Mouse (Mus musculus) fat pad, adult 2 months (tissue): ENCODE measurements around the gene Slc37a4.
"Not testable (repeated sequence)": the region's sequence is repeated elsewhere in the genome, so short reads cannot be mapped to it uniquely, and the experiment has no call there.

ENCODE experiments used
- DNase-seq: peaks from one replicate; pipeline ENCODE4 v3.0.0-alpha.2; 2011; ENCODE audit warnings: low read depth, low spot score; ENCODE audit errors: extremely low read depth

The Slc37a4 gene

DNA sequence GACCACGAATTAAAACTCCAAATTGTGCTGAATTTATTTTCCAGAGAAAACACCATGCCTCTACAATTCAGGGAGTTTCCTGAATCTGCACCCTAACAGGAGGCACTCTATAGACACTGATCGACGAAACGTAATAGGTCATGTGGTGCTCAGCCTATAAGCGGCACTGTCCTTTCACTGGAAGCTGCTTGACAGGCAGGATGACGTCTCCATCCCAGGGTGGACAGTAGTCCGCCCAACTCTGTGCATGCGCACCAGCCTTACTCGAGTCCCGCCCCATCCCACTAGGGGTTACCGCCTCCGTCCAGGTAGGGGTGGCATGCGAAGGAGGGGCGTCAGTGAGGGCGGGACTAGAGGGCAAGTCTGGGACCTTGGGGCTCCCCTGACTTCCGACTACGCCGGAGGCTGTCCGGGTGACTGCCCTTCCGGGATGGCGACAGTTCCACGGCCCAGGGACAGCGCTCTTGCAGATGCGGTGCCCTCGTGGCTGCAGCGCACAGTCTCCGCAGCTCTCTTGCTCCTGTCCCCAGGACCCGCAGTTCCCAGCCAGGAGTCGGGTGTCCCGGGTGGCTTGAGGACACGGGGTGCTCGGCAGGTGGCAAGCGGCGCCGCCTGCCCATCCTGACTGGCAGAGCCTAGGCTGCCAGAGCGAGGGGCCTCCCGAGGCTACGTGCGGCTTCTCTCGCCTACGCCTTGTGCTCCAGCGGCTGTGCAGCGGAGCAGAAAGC lies at the start of gene Slc37a4:
Gene Slc37a4 (plus strand): TSS at position 169 of the 728 bp plus-strand sequence.
- peak; percentile 86 for DNase-seq

DNA sequence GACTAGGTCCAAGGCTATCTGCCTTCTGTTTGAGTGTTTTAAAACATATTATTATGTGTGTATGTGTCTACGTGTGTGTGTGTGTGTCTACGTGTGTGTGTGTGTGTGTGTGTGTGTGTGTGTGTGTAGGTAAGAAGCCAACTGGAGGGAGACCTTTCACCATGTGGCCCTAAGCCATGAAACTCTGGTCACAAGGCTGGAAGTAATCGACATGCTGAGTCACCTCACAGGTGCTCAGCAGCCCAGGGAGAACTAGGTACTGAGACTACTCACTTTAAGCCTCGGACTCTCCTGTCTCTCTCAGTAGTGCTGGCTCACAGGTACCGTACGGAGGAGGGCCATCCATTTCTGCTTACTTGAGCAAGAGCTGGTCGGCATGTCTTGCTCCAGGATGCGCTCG lies 49.5 kb upstream of the Slc37a4 start:
- DNase-seq, result peak; percentile 37

DNA sequence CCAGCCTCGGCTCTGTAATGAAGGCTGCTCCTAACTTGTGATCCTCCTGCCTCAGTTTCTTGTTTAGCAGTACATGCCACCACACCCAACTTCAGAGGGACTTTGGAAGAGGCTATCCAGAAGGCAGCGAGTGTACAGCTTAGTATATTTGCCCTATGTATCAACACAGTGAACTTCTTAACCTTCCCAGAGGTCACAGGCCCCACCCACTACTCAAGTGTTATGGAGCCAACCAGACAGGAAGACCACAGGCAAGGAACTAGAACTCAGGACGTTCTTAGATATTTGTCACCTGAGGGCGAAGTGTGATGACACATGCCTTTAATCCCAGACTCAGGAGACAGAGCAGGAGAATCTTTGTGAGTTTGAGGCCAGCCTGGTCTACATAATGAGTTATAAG lies 49.0 kb upstream of the Slc37a4 start:
- no peak for DNase-seq

DNA sequence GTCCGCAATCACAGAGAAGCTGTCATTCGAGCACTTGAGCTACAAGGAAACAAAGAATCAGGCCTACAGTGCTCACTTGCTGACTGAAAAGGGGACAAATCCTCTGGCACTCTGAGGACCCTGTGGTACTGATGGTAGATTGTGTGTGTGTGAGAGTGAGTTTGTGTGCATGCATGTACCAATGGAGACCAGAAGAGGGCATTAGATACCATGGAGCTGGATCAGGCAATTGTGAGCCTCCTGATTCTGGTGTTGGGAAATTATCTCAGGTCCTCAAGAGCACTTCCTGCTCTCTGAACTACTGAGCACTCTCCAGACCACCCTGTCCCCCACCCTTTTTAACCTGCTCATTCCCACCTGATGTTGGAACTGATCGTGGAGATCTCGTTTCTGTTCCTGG lies 48.1 kb upstream of the Slc37a4 start:
- no peak for DNase-seq

DNA sequence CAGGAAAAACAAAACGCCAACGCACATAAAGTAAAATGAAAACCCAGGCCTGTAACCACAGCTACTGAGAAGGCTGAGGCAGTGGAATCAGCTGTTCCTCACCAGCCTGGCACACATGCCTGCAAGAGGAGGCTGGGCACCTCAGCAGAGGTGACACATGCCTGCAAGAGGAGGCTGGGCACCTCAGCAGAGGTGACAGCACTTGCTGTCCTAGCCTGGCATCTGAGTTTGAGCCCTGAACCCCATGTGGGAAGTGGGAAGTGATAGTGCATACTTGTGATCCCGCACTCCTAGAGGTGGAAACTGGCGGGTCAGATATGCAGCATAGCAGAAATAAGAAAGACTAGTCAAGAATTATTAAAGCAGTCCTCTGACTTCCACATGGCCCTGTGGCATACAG lies 45.3 kb upstream of the Slc37a4 start:
- DNase-seq, result no peak

DNA sequence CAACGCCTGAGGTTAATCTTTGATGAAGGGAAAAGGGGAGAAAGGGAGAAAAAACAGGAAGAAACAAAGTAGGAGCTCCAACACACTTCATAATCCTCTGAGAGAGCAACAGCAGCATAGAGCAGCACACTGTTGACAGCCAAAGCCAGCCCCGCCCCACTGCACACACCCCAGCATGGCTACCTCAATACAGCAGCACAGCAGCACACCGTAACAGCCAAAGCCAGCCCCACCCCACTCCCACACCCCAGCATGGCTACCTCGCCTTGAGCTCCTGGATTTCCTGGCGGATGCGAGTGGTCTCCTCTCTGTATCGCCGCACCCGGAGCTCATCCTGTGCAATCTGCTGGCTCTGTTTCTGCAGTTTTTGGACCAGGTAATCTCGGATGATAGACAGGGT lies 44.3 kb upstream of the Slc37a4 start:
- DNase-seq, result no peak

DNA sequence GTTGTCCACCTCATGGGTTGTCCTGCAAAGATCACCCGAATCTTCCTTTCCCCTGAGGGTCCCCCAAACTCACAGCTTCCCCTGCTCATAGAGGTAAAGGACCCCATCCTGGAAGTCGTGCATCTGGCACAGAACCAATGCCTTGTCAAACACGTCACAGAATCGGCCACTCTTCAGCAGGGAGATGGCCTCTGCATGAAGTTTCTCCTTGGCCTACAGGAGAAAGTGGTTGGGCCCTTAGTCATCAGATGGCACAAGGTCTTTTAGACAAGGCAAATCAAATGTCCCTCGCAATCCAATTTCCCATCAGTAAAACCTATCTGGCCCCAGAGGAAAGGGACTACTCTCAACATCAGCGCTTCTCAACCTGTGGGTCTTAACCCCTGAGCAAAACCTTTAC lies 43.5 kb upstream of the Slc37a4 start:
- no peak for DNase-seq

DNA sequence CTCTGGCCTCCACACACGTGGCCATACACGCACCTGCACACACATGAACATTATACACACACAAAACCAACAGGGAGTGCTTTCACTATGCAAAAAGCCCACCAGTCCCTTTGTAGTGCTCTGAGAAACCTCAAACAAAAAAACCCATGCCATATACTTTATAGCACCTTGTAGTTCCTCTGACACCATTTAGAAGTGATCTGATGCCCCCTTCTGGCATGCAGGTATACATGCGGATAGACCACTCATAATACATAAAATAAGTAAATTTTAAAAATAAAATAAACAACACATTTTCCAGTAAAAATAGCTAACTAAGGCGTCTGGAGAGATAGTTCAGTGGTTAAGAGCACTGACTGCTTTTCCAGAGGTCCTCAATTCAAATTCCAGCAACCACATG lies 39.4 kb upstream of the Slc37a4 start:
- no peak for DNase-seq

DNA sequence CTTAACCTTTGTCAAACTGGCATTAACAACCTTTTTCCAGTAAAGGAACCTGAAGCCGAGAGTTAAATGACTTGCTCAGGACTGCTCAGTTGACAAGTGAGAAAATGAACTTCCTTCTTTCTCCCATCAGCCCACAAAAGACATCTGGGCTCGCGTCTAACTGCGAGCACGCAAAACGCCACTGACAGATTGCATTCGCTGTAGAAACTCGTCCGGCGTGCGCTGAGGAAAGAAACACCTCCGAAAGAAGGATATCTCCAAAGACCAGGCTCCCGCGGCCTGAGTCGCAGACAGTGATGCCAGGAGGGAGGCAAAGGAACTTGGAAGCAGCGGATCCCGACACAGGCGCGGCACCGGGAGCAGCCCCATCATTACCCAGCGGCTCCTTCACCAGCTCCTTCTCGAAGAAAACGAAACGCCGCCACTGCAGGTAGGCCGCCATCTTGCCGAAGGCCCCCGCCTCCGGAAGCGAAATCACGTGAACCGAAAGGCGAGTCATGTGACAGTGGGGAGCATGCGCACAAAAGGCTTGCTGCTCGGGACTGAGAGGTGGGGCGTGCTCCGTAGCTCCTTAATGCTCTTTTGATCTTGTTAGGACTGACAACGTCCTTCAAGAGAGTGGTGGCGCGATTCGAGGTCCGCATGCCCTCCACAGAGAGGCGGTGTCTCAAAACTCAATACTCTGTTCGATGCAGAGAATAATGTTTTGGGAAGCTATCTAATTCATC lies 35.3 kb upstream of the Slc37a4 start, which contains the start of gene Vps11:
Gene Vps11 (minus strand): TSS at position 481 of the 728 bp plus-strand sequence.
- peak; percentile 54 for DNase-seq

DNA sequence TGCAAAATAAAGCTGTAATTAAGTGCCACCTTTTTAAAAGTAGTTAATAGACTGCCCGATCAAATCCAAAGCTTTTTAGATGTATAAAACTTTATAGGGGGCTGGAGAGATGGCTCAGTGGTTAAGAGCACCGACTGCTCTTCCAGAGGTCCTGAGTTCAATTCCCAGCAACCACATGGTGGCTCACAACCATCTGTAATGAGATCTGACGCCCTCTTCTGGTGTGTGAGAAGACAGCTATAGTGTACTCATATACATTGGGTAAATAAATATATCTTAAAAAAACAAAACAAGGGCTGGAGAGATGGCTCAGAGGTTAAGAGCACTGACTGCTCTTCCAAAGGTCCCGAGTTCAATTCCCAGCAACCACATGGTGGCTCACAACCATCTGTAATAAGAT lies 34.7 kb upstream of the Slc37a4 start:
- DNase-seq, result not testable (repeated sequence)

DNA sequence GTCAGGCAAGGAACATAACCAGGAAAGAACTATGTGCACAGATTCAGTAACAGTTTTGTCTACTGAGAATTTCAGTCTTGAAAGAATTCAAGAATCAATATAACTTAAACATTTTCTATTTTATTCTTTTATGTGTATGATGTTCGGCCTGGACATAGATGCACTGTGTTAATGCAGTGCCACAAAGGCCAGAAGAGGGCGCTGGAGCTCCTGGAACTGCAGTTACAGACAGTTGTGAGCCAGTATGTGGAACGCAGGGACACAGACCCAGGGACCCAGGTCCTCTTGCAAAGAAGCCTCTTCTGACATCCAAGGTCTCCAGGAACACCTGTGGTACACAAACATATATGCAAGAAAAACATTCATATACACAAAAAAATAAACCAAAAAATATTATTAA lies 32.2 kb upstream of the Slc37a4 start:
- no peak for DNase-seq

DNA sequence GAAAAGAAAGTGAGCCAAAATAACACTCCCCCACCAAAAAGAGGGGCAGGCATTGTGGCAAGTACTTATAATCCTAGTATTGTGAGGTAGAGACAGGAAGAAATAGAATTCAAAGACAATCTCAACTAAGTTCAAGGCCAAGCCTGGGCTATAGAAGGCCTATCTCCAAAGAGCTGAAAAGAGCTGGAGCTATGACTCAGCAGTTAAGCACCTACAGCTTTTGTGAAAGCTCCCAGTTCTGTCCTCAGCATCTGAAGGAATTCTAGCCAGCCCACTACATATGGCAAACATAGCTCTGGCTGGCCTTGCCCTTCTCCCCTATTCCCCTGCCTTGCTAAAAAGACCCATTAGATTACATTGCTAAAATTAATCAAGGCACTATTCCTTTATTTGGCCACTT lies 23.3 kb upstream of the Slc37a4 start:
- no peak for DNase-seq

DNA sequence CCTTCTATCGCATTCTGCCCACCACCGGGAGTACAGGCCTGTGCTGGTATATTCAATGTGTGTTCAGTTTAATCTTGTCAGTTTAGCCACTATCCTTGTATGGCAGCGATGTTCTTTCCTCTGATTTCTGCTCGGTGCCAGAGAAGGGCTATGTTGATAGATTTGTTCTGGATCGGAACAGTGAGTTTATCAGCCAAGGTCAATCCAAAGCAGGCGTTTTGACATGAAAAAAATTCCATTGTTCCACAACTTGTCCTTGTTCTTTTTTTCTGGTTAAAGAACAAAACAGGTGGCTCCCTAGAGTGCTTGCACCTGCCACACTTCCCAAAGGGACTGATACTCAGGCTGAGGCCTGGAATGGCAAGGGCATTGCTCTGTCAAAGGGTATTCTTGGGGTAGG lies 20.5 kb upstream of the Slc37a4 start:
- no peak for DNase-seq

DNA sequence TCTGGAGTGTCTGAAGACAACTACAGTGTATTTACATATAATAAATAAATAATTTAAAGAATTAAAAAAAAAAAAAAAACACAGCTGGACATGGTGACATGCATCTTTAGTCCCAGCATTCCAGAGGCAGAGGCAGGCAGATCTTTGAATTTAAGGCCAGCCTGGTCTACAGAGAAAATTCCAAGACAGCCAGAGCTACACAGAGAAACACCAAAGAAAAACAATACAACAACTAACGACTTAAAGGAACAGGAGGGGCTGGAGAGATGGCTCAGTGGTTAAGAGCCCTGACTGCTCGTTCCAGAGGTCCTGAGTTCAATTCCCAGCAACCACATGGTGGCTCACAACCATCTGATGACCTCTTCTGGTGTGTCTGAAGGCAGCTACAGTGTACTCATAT lies 19.3 kb upstream of the Slc37a4 start:
- DNase-seq, result not testable (repeated sequence)

DNA sequence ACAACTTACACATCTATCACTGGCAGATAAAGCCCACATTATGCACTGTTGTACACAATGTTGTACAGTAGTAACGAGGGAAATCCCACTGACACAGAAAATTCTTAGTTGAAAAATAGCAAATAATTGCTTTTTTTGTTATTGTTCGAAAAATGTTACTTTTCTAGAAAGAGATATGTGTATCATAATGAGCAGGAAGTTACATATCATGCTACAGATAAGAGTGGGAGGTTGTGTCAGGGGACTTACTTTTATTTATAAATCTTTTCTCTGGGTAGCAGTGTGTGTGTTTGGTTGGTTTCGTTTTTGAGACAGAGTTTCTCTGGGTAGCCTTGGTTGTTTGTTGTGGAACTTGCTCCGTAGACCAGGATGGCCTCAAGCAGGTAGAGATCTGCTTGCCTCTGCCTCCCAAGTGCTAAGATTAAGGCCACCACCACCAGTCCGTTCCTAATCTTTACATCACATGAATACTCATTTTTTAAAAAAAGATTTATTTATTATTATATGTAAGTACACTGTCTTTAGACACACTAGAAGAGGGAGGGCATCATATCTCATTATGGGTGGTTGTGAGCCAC lies 18.4 kb upstream of the Slc37a4 start:
- DNase-seq, result no peak

DNA sequence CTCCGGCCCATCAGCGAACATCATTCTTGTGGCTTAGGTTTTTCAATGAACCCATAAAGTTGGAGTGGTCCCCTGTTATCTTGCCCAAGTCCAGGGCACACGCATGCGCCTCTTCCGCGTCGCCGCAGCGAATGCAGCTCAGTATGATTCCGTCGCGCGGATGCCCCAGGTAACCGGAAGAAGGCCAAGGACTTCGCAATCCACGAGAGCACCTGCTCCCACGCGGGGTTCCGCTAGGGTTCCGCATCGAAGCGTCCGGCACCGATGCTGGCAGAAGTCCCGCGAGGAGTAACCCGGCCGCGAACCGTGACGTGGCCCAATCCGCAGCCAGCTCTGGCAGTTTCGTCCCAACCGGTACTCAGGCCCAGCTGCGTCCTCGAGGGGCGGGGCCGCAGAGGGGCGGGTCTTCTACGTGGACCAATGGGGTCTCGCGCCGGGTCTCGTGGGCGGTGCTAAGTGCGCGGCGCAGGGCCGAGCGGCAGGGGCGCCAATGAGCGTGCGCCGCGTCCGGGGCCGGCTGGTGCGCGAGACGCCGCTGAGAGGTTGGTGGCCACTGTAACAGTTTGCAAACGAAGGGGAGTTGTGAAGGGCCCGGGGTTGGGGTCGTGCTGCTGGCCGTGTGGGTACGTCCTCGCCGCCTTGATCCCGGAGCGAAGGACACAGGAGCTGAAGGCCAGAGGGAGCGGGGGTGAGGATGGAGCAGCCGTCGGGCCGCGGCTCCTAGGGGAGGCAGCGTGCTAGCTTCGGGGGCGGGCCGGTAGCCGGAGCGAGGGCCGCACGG lies 17.4 kb upstream of the Slc37a4 start, which contains the start of gene Hyou1:
Gene Hyou1 (plus strand): TSS at position 437 of the 781 bp plus-strand sequence.
- DNase-seq, result peak; percentile 66

DNA sequence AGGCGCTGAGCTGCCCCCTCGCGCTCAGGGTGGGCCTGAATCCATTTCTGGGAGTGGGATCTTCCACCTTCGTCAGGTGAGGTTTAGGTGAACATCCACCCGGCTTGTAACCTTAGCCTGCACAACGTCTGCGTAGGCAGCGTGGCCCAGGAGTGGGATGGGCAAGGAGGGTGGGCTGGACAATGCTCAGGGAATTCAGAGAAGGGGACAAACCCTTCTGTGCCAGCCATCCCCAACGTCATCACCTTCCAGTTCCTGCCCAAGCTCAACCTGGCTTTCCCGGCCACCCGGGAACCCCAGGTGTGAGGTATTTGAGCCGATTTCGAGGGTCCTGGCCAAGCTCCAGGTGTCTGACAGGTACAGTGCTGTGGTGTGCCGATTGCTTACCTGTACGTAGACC lies 16.8 kb upstream of the Slc37a4 start:
- DNase-seq, result no peak

DNA sequence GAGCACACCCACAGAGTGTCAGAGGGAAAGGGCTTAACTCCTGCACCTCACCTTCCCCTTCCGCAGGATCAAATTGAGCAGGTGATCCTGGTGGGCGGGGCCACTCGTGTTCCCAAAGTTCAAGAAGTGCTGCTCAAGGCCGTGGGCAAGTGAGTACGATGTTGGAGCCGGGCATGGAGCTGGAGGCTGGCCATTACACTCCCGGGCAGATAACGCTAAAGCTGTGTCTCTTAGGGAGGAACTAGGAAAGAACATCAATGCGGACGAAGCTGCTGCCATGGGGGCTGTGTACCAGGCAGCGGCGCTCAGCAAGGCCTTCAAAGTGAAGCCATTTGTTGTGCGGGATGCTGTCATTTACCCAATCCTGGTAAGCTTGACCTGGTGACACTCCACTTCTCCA lies 12.1 kb upstream of the Slc37a4 start:
- no peak for DNase-seq

DNA sequence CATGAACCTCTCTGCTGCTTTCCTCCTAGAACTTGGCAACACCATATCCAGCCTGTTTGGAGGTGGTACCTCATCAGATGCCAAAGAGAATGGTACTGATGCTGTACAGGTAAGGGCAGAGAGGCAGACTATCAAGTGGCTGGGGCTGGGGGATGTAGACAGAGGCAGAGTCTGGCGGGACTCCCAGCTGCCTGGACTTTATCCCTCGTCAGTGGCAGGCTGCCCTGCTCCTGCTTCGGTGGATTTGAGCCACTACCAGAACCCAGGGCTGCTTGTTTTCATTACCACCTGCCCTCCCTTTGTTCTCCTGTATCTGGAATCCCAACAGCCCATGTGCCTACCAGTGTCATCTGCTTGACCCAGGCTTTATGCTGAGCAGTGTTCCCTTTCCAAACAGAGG lies 9.4 kb upstream of the Slc37a4 start:
- DNase-seq, result no peak

DNA sequence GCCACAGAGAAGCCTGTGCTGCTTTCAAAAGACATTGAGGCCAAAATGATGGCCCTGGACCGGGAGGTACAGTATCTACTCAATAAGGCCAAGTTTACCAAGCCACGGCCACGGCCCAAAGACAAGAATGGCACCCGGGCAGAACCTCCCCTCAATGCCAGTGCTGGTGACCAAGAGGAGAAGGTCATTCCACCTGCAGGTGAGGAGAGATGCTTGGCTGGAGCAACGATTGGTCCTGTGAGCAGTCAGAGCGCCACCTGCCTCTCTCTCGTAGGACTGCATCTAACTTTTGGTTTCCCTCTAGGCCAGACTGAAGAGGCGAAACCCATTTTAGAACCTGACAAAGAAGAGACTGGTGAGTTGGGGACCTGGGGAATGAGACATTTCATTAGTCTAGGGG lies 7.4 kb upstream of the Slc37a4 start:
- DNase-seq, result no peak

DNA sequence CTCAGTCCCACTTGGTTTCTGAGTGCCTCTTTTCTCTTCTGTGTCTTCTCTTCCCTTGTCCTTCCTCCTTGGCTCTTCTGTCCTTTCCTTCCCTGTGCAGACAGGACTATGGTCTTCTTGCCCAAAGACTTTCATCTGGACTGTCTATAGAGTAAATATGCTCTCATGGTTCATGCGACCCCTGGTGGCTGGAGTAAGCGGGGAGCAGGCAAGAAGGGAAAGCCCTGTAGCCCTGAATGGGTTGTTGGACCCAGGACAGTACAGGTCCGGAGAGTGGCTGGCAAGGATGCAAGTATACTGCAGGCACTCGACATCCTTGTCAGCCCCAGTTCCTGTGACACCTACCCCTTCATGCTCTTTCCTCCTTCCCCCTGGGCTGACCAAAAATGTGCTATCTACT lies 5.2 kb upstream of the Slc37a4 start:
- DNase-seq, result no peak
